In genomic region chr5:28317253-28317916, GRCm38 (mm10) we compare ENCODE assay signal across 8 mouse cellular contexts. TPM values are rescaled to one million over a fixed set of nuclear protein-coding genes. Genes with fewer than 3 reads are reported as not detected.
DNase-seq lines count a peak whose midpoint lies in the region; ATAC-seq lines count a peak whose summit lies in the region.

No protein-coding gene starts in this region.

- no peak for DNase-seq in lung, postnatal 14 days
- DNase-seq in c-Kit-positive CD71-positive TER-119-positive erythroid progenitor cells, embryonic 14.5 days (ENCODE audit: low spot score) = peak; percentile 30
- peak; percentile 6 for DNase-seq in hindlimb bud, embryonic 11.5 days (ENCODE audit: extremely low spot score, low read depth, low spot score)
- DNase-seq in thymus, postnatal 36 days = no peak
- no peak for DNase-seq in natural killer cell, adult 2 months (ENCODE audit: low spot score in 2 of 2)
- DNase-seq in ovary, postnatal 36 days (ENCODE audit: low spot score) = no peak

- no peaks in the 10 kb centered on the region for H3K27me3 ChIP-seq in lung, embryonic 15.5 days
- no peaks in the 10 kb centered on the region for H3K27me3 ChIP-seq in midbrain, embryonic 13.5 days

- peak overlapping the region; percentile 95 for H3K4me3 ChIP-seq in lung, embryonic 15.5 days
- H3K4me3 ChIP-seq in midbrain, embryonic 13.5 days (replicated peaks) = peak overlapping the region; percentile 87

- no peaks in the 10 kb centered on the region for H3K9me3 ChIP-seq in lung, embryonic 15.5 days
- no peaks in the 10 kb centered on the region for H3K9me3 ChIP-seq in midbrain, embryonic 13.5 days

- under 1% methylated on average over 48 of the region's 62 CpGs for WGBS in lung, embryonic 15.5 days
- under 1% methylated on average over 55 of the region's 62 CpGs for WGBS in midbrain, embryonic 13.5 days

- H3K4me2 ChIP-seq in lung, embryonic 15.5 days = peak overlapping the region; percentile 62
- peak overlapping the region; percentile 69 for H3K4me2 ChIP-seq in midbrain, embryonic 13.5 days (replicated peaks)

- peak; percentile 63 for ATAC-seq in lung, embryonic 15.5 days (ENCODE audit: borderline replicate concordance, extremely low read depth, low FRiP score, low TSS enrichment)
- ATAC-seq in midbrain, embryonic 13.5 days = no peak; the same call in none of the 2 replicates

- peak overlapping the region; percentile 99 for H3K9ac ChIP-seq in lung, embryonic 15.5 days
- peak overlapping the region; percentile 100 for H3K9ac ChIP-seq in midbrain, embryonic 13.5 days (replicated peaks)

- H3K27ac ChIP-seq in lung, embryonic 15.5 days = peak overlapping the region; percentile 100
- H3K27ac ChIP-seq in midbrain, embryonic 13.5 days = peak overlapping the region; percentile 100

- H3K36me3 ChIP-seq in lung, embryonic 15.5 days = no peaks in the 10 kb centered on the region
- no peaks in the 10 kb centered on the region for H3K36me3 ChIP-seq in midbrain, embryonic 13.5 days

- peaks cover 21% of the 10 kb centered on the region for H3K4me1 ChIP-seq in lung, embryonic 15.5 days
- peaks cover 35% of the 10 kb centered on the region for H3K4me1 ChIP-seq in midbrain, embryonic 13.5 days (replicated peaks)

RNA-seq across cellular contexts. Expression of gene Rbm33, which starts 0.5 kb away (rescaled TPM):
- polyA plus RNA-seq in lung, embryonic 15.5 days (2015; fragmentation: Nextera tagmentation; extraction: Ambion mirVana) = 13.3 and 13.9 TPM in 2 replicates
- polyA plus RNA-seq in midbrain, embryonic 13.5 days (2015; fragmentation: Nextera tagmentation; extraction: Ambion mirVana) = 21.0 and 24.3 TPM in 2 replicates

Comparison
In these comparisons a context has a peak if more than half of its experiments do, and no peak if none do; other contexts are left out.
1. DNase-seq: peak in c-Kit-positive CD71-positive TER-119-positive erythroid progenitor cells, embryonic 14.5 days (single experiment) and hindlimb bud, embryonic 11.5 days (single experiment); none in lung, postnatal 14 days (single experiment), thymus, postnatal 36 days (0 of 2), natural killer cell, adult 2 months (0 of 2) and ovary, postnatal 36 days (single experiment).